Mouse (Mus musculus) bone marrow, adult 2 months (tissue): ENCODE data around the gene Cd8a.

ENCODE experiments used
- CTCF ChIP-seq: fragments of 200-500 bp; IDR thresholded peaks from 2 replicates; pipeline ENCODE4 v1.5.1; 2011; ENCODE audit warnings: low read length, control low read depth; ENCODE audit not compliant: control insufficient read depth, insufficient read depth
- POLR2A ChIP-seq: fragments of 200-500 bp; IDR thresholded peaks from 2 replicates; pipeline ENCODE4 v1.6.1; 2011; ENCODE audit warnings: low read depth, mild to moderate bottlenecking, control low read depth, low read length, borderline replicate concordance; ENCODE audit not compliant: control insufficient read depth

DNA sequence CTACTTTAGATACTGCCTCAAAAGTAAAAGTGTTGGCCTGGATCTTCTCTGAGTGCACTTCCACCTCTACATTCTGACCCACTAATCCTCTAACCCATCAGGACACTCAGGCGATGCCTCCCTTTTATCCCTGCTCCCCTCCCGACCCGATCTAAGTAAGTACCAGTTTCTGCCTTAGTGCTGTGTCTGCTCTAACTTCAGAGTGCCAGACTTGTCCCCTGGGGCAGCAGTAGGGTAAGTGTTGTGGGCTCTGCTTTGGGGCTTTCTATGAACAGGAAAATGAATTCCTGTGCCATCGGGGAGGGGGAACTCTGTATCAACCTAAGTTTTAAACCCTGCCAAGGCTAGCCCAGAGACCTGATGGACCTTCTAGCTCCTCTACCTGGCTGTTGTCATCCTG lies 13.0 kb upstream of the Cd8a start:
- TF ChIP-seq CTCF: no peak
- TF ChIP-seq POLR2A: no peak
